Mouse (Mus musculus): ENCODE measurements around the gene Vmn1r84.

The Vmn1r84 gene

DNA sequence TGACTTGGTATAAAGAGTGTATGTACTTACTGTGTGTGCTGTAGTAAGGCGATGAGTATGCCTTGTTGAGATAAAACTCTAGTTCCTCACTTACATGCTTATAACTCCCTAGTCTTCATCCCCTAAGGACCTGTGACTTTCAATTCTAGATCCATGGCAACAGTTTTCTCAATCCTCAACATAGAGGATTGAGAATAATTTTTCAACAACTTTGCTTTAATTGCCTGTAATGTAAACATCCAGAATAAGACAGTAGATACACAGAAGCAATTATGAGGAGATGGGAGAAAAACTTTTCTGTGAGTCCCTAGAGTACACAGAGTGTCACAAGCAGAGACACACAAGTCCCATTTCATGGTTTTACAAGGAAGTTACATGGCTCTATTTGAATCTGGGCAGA, at the start of gene Vmn1r84:
Gene Vmn1r84, minus strand, starts transcription at position 101 of the 400 bp plus-strand sequence.
- no peak for DNase-seq (ENCODE audit: low spot score)

DNA sequence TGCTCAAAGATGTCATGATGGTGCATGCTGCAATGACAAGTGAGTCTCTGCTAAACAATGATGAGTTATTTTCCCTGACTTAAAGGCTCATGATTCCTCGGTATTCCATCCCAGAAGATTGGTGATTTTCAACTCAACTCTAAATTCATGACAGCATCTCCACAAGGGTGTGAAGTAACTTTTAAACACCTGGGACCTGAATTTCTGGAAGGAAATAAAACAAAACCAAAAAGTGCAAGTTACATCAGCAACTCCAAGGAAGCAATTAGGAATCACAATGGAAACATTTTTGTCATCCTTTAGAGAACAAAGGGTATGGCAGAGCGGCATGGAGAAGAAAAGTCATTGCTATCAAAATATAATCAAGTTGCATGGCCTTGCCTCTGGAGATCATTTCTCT, 39.7 kb downstream of the Vmn1r84 start, which contains the start of gene Vmn1r83:
Gene Vmn1r83, minus strand, starts transcription at position 101 of the 400 bp plus-strand sequence.
- no peak for DNase-seq (ENCODE audit: low spot score)
